Mouse (Mus musculus): ENCODE data around the gene Rpl23a.
"Not testable (repeated sequence)": the region's sequence is repeated elsewhere in the genome, so short reads cannot be mapped to it uniquely, and the experiment has no call there.

Rpl23a gene

DNA sequence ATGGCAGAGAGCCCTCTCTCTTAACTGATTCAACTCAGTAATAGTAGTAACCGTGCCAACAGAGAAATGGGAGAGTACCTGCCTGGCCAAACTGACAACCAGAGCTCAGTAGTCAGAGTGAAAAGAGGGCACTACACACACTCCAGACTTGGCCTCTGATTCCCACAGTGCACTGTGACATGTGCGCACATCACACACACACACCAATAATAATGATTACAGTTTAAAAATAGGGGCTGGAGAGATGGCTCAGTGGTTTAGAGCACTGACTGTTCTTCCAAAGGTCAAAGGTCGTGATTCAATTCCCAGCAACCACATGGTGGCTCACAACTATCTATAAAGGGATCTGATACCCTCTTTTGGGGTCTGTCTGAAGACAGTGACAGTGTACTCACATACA is 45.4 kb downstream of the Rpl23a start:
- DNase-seq = no peak

DNA sequence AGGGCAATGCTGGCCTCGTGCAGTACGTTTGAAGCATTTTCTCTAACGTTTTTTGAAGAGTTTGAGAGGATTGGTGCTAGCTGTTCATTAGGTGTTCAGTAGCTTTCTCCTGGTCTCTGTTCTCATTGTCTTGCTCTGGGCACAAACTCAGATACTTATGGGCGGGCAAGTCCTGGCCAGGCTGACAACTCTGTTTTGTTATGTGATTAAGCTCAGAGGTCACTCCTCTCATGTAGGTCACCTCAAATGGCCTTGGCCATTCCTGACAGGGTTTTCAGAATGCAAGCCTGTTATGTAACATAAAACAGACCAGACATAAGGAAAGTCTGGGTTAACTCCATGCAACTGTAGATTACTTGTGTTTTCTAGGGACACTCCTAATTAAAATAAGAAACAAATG is 45.8 kb downstream of the Rpl23a start:
- no peak for DNase-seq

DNA sequence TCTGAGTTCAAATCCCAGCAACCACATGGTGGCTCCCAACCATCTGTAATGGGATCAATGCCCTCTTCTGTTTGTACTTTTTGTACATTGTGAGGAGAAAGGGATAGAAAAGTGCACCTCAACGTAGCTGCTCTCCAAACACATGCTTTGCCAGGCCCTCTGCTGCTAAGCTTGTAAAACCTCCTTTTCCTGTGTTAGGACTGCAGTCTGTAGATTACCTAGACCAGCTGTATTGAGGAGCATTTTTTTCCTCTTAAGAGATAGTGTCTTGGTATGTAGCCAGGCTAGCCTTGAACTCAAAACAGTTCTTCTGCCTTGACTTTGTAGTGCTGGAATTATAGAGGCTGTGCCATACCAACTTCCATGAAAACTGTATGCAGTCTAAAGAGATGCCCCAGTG is 47.3 kb downstream of the Rpl23a start:
- no peak for DNase-seq

DNA sequence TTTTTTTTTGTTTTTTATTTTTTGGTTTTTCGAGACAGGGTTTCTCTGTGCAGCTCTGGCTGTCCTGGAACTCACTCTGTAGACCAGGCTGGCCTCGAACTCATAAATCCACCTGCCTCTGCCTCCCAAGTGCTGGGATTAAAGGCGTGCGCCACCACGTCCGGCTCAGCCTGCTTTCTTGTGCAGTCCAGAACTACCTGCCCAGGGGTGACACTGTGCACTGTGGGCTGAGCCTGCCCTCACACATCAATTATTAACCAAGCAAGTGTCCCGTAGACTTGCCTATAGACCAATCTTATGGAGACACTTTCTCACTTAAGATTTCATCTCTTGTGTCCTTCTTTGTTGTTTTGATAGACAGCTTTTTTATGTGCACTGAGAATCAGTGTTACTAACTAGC is 48.1 kb downstream of the Rpl23a start:
- not testable (repeated sequence) for DNase-seq

DNA sequence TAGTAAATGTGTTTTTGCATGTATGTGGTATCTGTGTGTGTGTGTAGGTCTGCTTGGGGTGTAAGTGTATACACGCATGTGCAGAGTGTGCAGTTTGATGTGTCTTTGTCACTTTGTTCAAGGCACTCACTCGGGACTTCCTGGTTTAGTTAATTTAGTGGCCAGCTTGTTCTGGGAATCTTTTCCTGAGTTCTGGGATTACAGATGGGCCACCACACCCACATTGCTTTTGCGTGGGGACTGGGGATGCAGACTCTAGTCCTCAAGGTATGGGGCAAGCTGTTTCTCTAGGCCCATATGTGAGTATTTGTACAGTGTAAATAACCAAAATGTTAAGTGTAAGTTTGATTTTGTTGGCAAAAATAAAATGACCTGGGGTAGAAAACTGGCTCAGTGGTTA is 49.0 kb downstream of the Rpl23a start:
- DNase-seq = no peak

DNA sequence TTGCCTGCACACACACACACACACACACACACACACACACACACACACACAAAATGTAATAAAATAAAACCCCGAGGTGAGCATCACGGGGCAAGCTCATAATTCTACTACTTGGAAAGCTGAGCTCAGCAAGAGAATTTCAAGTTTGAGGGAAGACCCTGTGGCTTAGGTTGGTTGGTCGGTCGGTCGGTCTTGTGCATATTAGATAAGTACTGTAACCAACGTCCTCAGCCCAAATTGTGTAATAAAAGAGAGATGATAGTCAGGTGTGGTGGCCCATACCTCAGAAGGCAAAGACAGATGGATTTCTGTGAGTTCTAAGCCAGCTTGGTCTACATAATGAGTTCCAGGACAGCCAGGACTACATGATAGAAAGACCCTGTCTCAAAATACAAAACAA is 49.5 kb downstream of the Rpl23a start:
- no peak for DNase-seq
